Mouse (Mus musculus): Measurements from ENCODE around the gene Ccdc34. TPM values are rescaled to one million over a fixed set of nuclear protein-coding genes. Genes with fewer than 3 reads are reported as not detected.

Gene Ccdc34
- polyA plus RNA-seq, 1 experiment = 45.9 TPM

DNA sequence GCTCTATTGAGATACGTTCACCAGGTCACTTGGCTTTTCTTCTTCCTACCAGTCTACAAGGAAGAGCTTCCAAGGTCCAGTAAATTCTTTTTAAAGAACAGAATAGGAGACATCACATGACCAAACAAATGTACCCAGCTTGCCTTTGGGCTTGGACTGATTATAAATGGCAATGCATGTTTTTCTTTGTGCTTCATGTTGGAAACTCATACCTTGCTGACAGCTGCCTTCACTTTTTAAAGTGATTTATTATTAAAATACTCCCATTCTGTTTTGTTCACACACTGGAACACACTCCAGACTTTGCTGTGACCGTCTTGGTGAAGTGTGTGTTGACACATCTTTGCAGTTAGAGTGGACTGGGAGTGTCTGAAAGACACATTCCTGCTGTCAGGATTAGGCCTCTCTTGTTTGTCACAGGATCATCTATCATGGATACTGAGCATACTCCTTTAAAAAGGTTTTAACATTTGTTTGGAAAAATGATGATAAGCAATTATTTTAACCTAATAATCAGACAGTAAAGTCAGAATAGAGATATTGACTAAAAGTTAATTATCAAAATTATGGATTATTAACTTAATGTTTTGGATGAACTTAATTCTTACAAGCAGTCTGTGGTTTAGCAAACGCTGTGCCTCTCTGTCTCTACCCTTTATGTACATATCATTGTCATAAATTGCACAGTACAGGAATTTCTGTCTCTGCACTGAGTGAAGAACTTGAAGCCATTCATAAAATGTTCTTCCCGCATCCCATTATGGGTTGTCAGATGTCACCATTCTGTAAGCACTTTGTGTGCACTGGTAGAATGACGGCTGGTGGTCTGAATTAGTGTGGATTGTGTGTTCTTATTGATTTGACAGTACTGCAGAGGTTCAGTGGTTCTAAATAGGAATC, 25.5 kb downstream of the Ccdc34 start:
- TF ChIP-seq EP300 (IDR thresholded peaks at IDR 0.05; ENCODE audit: insufficient read depth, low read depth, low read length) (no peak), POLR2A (IDR thresholded peaks at IDR 0.05; ENCODE audit: insufficient read depth, low read length) (no peak), CTCF (IDR thresholded peaks at IDR 0.05; ENCODE audit: low read depth, low read length) (no peak)
- Histone ChIP-seq H3K27me3 (ENCODE audit: control insufficient read depth, insufficient read depth, low read length, poor library complexity, severe bottlenecking) (no peaks in the 10 kb centered on the region), H3K4me1 (ENCODE audit: control insufficient read depth, insufficient read depth, low read length) (no peaks in the 10 kb centered on the region), H3K36me3 (ENCODE audit: control insufficient read depth, insufficient read depth, low read length, poor library complexity, severe bottlenecking) (no peaks in the 10 kb centered on the region), H3K4me3 (ENCODE audit: low read depth, low read length) (no peak overlapping the region), H3K9ac (ENCODE audit: low read depth, poor library complexity, severe bottlenecking) (no peak overlapping the region), H3K9me3 (replicated peaks; ENCODE audit: control insufficient read depth, insufficient read depth, low read length, poor library complexity, severe bottlenecking) (no peaks in the 10 kb centered on the region), H3K27ac (ENCODE audit: insufficient read depth, low read length) (no peak overlapping the region)

DNA sequence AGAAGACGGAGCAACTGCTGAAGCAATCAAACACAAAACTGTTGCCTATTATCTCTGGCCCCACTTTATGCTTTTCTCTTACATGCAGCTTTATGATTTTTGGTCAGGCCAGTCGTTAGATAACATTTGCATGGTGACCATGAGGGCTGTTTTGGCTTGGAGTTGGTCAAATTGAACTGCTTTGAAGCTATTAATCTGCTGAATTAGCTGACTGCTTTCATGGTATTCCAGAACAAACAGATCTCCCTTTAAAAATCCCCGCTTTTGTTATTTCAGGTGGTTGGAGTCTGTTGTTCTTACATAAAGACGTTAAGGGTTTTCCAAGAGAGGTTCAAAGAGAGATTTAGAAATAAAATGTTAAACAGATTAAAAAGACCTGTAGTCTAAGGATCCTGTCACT, 40.8 kb downstream of the Ccdc34 start:
- H3K27me3 ChIP-seq (ENCODE audit: control insufficient read depth, insufficient read depth, low read length, poor library complexity, severe bottlenecking) = no peaks in the 10 kb centered on the region
- TF ChIP-seq POLR2A (IDR thresholded peaks at IDR 0.05; ENCODE audit: insufficient read depth, low read length) (no peak), EP300 (IDR thresholded peaks at IDR 0.05; ENCODE audit: insufficient read depth, low read depth, low read length) (no peak), CTCF (IDR thresholded peaks at IDR 0.05; ENCODE audit: low read depth, low read length) (no peak)
- no peak overlapping the region for H3K27ac ChIP-seq (ENCODE audit: insufficient read depth, low read length)
- no peaks in the 10 kb centered on the region for H3K36me3 ChIP-seq (ENCODE audit: control insufficient read depth, insufficient read depth, low read length, poor library complexity, severe bottlenecking)
- H3K4me1 ChIP-seq (ENCODE audit: control insufficient read depth, insufficient read depth, low read length) = no peaks in the 10 kb centered on the region
- H3K9me3 ChIP-seq (replicated peaks; ENCODE audit: control insufficient read depth, insufficient read depth, low read length, poor library complexity, severe bottlenecking) = no peaks in the 10 kb centered on the region
- no peak overlapping the region for H3K9ac ChIP-seq (ENCODE audit: low read depth, poor library complexity, severe bottlenecking)
- no peak overlapping the region for H3K4me3 ChIP-seq (ENCODE audit: low read depth, low read length)

DNA sequence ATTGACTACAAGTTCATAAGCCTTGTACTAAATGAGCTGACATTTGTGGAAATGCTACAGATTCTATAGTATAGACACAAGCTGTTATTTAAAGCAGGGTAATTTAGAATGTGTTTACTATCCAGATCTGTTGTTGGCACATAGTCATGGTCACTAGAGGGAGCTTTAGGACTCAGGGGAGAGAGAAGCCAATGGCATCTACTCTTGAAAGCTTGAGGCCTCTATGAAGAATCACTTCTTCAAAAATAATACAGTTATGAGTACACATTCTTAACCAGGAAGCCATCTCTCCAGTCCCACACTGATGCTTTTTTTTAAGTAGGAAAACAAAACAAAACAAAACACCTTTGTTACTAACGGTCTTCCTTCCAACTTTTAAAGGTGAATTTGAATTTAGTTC, 45.5 kb downstream of the Ccdc34 start:
- no peak overlapping the region for H3K4me3 ChIP-seq (ENCODE audit: low read depth, low read length)
- no peak overlapping the region for H3K9ac ChIP-seq (ENCODE audit: low read depth, poor library complexity, severe bottlenecking)
- H3K9me3 ChIP-seq (replicated peaks; ENCODE audit: control insufficient read depth, insufficient read depth, low read length, poor library complexity, severe bottlenecking) = no peaks in the 10 kb centered on the region
- no peak overlapping the region for H3K27ac ChIP-seq (ENCODE audit: insufficient read depth, low read length)
- no peaks in the 10 kb centered on the region for H3K36me3 ChIP-seq (ENCODE audit: control insufficient read depth, insufficient read depth, low read length, poor library complexity, severe bottlenecking)
- TF ChIP-seq POLR2A (IDR thresholded peaks at IDR 0.05; ENCODE audit: insufficient read depth, low read length) (no peak), EP300 (IDR thresholded peaks at IDR 0.05; ENCODE audit: insufficient read depth, low read depth, low read length) (no peak), CTCF (IDR thresholded peaks at IDR 0.05; ENCODE audit: low read depth, low read length) (no peak)
- H3K4me1 ChIP-seq (ENCODE audit: control insufficient read depth, insufficient read depth, low read length) = no peaks in the 10 kb centered on the region
- H3K27me3 ChIP-seq (ENCODE audit: control insufficient read depth, insufficient read depth, low read length, poor library complexity, severe bottlenecking) = no peaks in the 10 kb centered on the region

DNA sequence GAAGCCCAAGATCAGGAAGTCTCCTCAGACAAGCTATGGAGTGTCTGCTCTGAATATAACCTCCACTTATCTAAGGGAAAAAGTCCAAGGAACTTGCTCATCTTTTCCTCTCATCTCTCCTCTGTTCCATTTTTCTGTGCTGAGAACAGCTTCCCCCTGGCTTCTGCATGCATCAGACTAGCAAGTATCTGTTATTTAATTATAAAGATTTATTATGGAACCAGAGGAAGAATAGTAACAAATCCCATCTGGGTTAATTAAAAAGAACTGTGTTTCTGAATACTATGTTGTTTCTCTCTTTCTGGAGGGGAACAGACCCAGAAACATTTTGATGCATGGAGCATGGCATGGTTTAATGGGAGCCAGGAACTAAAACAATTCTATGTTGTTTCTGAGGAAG, 51.3 kb downstream of the Ccdc34 start:
- no peak for TF ChIP-seq POLR2A (IDR thresholded peaks at IDR 0.05; ENCODE audit: insufficient read depth, low read length)
- no peak for TF ChIP-seq CTCF (IDR thresholded peaks at IDR 0.05; ENCODE audit: low read depth, low read length)
- no peak for TF ChIP-seq EP300 (IDR thresholded peaks at IDR 0.05; ENCODE audit: insufficient read depth, low read depth, low read length)
- no peak overlapping the region for H3K4me3 ChIP-seq (ENCODE audit: low read depth, low read length)
- no peaks in the 10 kb centered on the region for H3K9me3 ChIP-seq (replicated peaks; ENCODE audit: control insufficient read depth, insufficient read depth, low read length, poor library complexity, severe bottlenecking)
- H3K36me3 ChIP-seq (ENCODE audit: control insufficient read depth, insufficient read depth, low read length, poor library complexity, severe bottlenecking) = no peaks in the 10 kb centered on the region
- no peaks in the 10 kb centered on the region for H3K27me3 ChIP-seq (ENCODE audit: control insufficient read depth, insufficient read depth, low read length, poor library complexity, severe bottlenecking)
- no peak overlapping the region for H3K27ac ChIP-seq (ENCODE audit: insufficient read depth, low read length)
- H3K4me1 ChIP-seq (ENCODE audit: control insufficient read depth, insufficient read depth, low read length) = no peaks in the 10 kb centered on the region
- no peak overlapping the region for H3K9ac ChIP-seq (ENCODE audit: low read depth, poor library complexity, severe bottlenecking)

DNA sequence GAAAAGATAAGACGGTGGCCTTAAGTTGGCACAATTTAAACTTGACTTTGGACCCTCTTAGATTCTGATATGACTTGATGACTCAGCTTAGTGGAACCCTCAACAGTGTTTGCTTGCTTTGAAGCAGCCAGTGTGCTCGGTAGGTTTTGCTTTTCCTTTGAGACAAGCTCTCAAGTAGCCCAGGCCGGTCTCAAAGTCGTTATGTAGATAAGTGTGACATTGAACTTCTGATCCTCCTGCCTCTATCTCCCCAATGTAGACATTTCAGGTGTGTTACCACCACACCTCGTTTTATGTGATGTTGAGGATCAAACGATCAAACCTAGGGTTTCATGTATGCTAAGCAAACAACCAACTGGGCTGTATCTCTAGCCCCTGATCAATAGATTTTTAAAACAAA, 55.4 kb downstream of the Ccdc34 start:
- Histone ChIP-seq H3K9ac (ENCODE audit: low read depth, poor library complexity, severe bottlenecking) (no peak overlapping the region), H3K27me3 (ENCODE audit: control insufficient read depth, insufficient read depth, low read length, poor library complexity, severe bottlenecking) (no peaks in the 10 kb centered on the region), H3K4me3 (ENCODE audit: low read depth, low read length) (no peak overlapping the region), H3K9me3 (replicated peaks; ENCODE audit: control insufficient read depth, insufficient read depth, low read length, poor library complexity, severe bottlenecking) (no peaks in the 10 kb centered on the region), H3K36me3 (ENCODE audit: control insufficient read depth, insufficient read depth, low read length, poor library complexity, severe bottlenecking) (no peaks in the 10 kb centered on the region), H3K27ac (ENCODE audit: insufficient read depth, low read length) (no peak overlapping the region), H3K4me1 (ENCODE audit: control insufficient read depth, insufficient read depth, low read length) (no peaks in the 10 kb centered on the region)
- TF ChIP-seq EP300 (IDR thresholded peaks at IDR 0.05; ENCODE audit: insufficient read depth, low read depth, low read length) = no peak
- no peak for TF ChIP-seq POLR2A (IDR thresholded peaks at IDR 0.05; ENCODE audit: insufficient read depth, low read length)
- TF ChIP-seq CTCF (IDR thresholded peaks at IDR 0.05; ENCODE audit: low read depth, low read length) = no peak

All from ES-Bruce4 (cell line).